Mouse (Mus musculus): Measurements from ENCODE around the gene Srr.

Srr gene

GRCm38 (mm10) chr11:74876801-74877200 is 48.9 kb downstream of the Srr start:
- H3K27me3 ChIP-seq (ENCODE audit: insufficient read depth, low read length) = no peaks in the 10 kb centered on the region
- no peaks in the 10 kb centered on the region for H3K36me3 ChIP-seq (ENCODE audit: insufficient read depth, low read length)
- H3K4me1 ChIP-seq (replicated peaks; ENCODE audit: low read depth, low read length) = peaks cover 48% of the 10 kb centered on the region
- no peak overlapping the region for H3K4me3 ChIP-seq (replicated peaks; ENCODE audit: low read length)
- H3K9me3 ChIP-seq (ENCODE audit: low read length) = no peaks in the 10 kb centered on the region
- TF ChIP-seq CTCF (conservative IDR thresholded peaks at IDR 0.05; ENCODE audit: low read length) (no peak), NANOG (IDR thresholded peaks at IDR 0.05; ENCODE audit: borderline replicate concordance, low read length) (no peak), POU5F1 (IDR thresholded peaks at IDR 0.05; ENCODE audit: borderline replicate concordance, low read length) (no peak)

GRCm38 (mm10) chr11:74874630-74875029 is 51.1 kb downstream of the Srr start:
- Histone ChIP-seq H3K27me3 (ENCODE audit: insufficient read depth, low read length) (no peaks in the 10 kb centered on the region), H3K36me3 (ENCODE audit: insufficient read depth, low read length) (no peaks in the 10 kb centered on the region), H3K9me3 (ENCODE audit: low read length) (no peaks in the 10 kb centered on the region), H3K4me1 (replicated peaks; ENCODE audit: low read depth, low read length) (peaks cover 51% of the 10 kb centered on the region), H3K4me3 (replicated peaks; ENCODE audit: low read length) (no peak overlapping the region)
- TF ChIP-seq NANOG (IDR thresholded peaks at IDR 0.05; ENCODE audit: borderline replicate concordance, low read length) (no peak), POU5F1 (IDR thresholded peaks at IDR 0.05; ENCODE audit: borderline replicate concordance, low read length) (no peak), CTCF (conservative IDR thresholded peaks at IDR 0.05; ENCODE audit: low read length) (no peak)

- no peaks in the 10 kb centered on the region for H3K9me3 ChIP-seq (ENCODE audit: low read length)
- peaks cover 43% of the 10 kb centered on the region for H3K4me1 ChIP-seq (replicated peaks; ENCODE audit: low read depth, low read length)
- peaks cover 20% of the 10 kb centered on the region for H3K36me3 ChIP-seq (ENCODE audit: insufficient read depth, low read length)
- no peaks in the 10 kb centered on the region for H3K27me3 ChIP-seq (ENCODE audit: insufficient read depth, low read length)
- no peak overlapping the region for H3K4me3 ChIP-seq (replicated peaks; ENCODE audit: low read length)
- no peak for TF ChIP-seq NANOG (IDR thresholded peaks at IDR 0.05; ENCODE audit: borderline replicate concordance, low read length)
- TF ChIP-seq CTCF (conservative IDR thresholded peaks at IDR 0.05; ENCODE audit: low read length) = no peak
- no peak for TF ChIP-seq POU5F1 (IDR thresholded peaks at IDR 0.05; ENCODE audit: borderline replicate concordance, low read length)
Observed at GRCm38 (mm10) chr11:74870991-74871622, 54.6 kb downstream of the Srr start.

- Histone ChIP-seq H3K4me3 (replicated peaks; ENCODE audit: low read length) (no peak overlapping the region), H3K4me1 (replicated peaks; ENCODE audit: low read depth, low read length) (peaks cover 42% of the 10 kb centered on the region), H3K9me3 (ENCODE audit: low read length) (no peaks in the 10 kb centered on the region)
Observed at GRCm38 (mm10) chr11:74870544-74870943, 55.2 kb downstream of the Srr start.

GRCm38 (mm10) chr11:74869603-74870002 is 56.1 kb downstream of the Srr start:
- Histone ChIP-seq H3K4me1 (replicated peaks; ENCODE audit: low read depth, low read length) (peaks cover 34% of the 10 kb centered on the region), H3K9me3 (ENCODE audit: low read length) (no peaks in the 10 kb centered on the region), H3K36me3 (ENCODE audit: insufficient read depth, low read length) (peaks cover 29% of the 10 kb centered on the region), H3K4me3 (replicated peaks; ENCODE audit: low read length) (no peak overlapping the region), H3K27me3 (ENCODE audit: insufficient read depth, low read length) (no peaks in the 10 kb centered on the region)
- TF ChIP-seq POU5F1 (IDR thresholded peaks at IDR 0.05; ENCODE audit: borderline replicate concordance, low read length) = no peak
- TF ChIP-seq CTCF (conservative IDR thresholded peaks at IDR 0.05; ENCODE audit: low read length) = no peak
- TF ChIP-seq NANOG (IDR thresholded peaks at IDR 0.05; ENCODE audit: borderline replicate concordance, low read length) = no peak

More at GRCm38 (mm10) chr11:74870544-74870943, 55.2 kb downstream of the Srr start:
- no peak for TF ChIP-seq NANOG (IDR thresholded peaks at IDR 0.05; ENCODE audit: borderline replicate concordance, low read length)
- no peak for TF ChIP-seq CTCF (conservative IDR thresholded peaks at IDR 0.05; ENCODE audit: low read length)
- no peak for TF ChIP-seq POU5F1 (IDR thresholded peaks at IDR 0.05; ENCODE audit: borderline replicate concordance, low read length)
- Histone ChIP-seq H3K36me3 (ENCODE audit: insufficient read depth, low read length) (peaks cover 20% of the 10 kb centered on the region), H3K27me3 (ENCODE audit: insufficient read depth, low read length) (no peaks in the 10 kb centered on the region)

- H3K27me3 ChIP-seq (ENCODE audit: insufficient read depth, low read length) = no peaks in the 10 kb centered on the region
- peaks cover 43% of the 10 kb centered on the region for H3K36me3 ChIP-seq (ENCODE audit: insufficient read depth, low read length)
- peaks cover 28% of the 10 kb centered on the region for H3K4me1 ChIP-seq (replicated peaks; ENCODE audit: low read depth, low read length)
- H3K9me3 ChIP-seq (ENCODE audit: low read length) = peaks cover 11% of the 10 kb centered on the region
- 0 out of 2 replicates have a peak overlapping the region, but pooled peaks have one; percentile 2 for H3K4me3 ChIP-seq (replicated peaks; ENCODE audit: low read length)
- TF ChIP-seq POU5F1 (IDR thresholded peaks at IDR 0.05; ENCODE audit: borderline replicate concordance, low read length) = no peak
- TF ChIP-seq NANOG (IDR thresholded peaks at IDR 0.05; ENCODE audit: borderline replicate concordance, low read length) = no peak
- no peak for TF ChIP-seq CTCF (conservative IDR thresholded peaks at IDR 0.05; ENCODE audit: low read length)
Observed at GRCm38 (mm10) chr11:74868046-74868760, 57.5 kb downstream of the Srr start.

GRCm38 (mm10) chr11:74867181-74867580 is 58.6 kb downstream of the Srr start:
- Histone ChIP-seq H3K36me3 (ENCODE audit: insufficient read depth, low read length) (peaks cover 54% of the 10 kb centered on the region), H3K4me1 (replicated peaks; ENCODE audit: low read depth, low read length) (peaks cover 30% of the 10 kb centered on the region), H3K9me3 (ENCODE audit: low read length) (peaks cover 16% of the 10 kb centered on the region), H3K27me3 (ENCODE audit: insufficient read depth, low read length) (no peaks in the 10 kb centered on the region), H3K4me3 (replicated peaks; ENCODE audit: low read length) (no peak overlapping the region)
- no peak for TF ChIP-seq NANOG (IDR thresholded peaks at IDR 0.05; ENCODE audit: borderline replicate concordance, low read length)
- no peak for TF ChIP-seq CTCF (conservative IDR thresholded peaks at IDR 0.05; ENCODE audit: low read length)
- no peak for TF ChIP-seq POU5F1 (IDR thresholded peaks at IDR 0.05; ENCODE audit: borderline replicate concordance, low read length)

GRCm38 (mm10) chr11:74866640-74867039 is 59.1 kb downstream of the Srr start:
- TF ChIP-seq NANOG (IDR thresholded peaks at IDR 0.05; ENCODE audit: borderline replicate concordance, low read length) (no peak), CTCF (conservative IDR thresholded peaks at IDR 0.05; ENCODE audit: low read length) (no peak), POU5F1 (IDR thresholded peaks at IDR 0.05; ENCODE audit: borderline replicate concordance, low read length) (no peak)
- Histone ChIP-seq H3K27me3 (ENCODE audit: insufficient read depth, low read length) (no peaks in the 10 kb centered on the region), H3K4me1 (replicated peaks; ENCODE audit: low read depth, low read length) (peaks cover 35% of the 10 kb centered on the region), H3K4me3 (replicated peaks; ENCODE audit: low read length) (no peak overlapping the region), H3K9me3 (ENCODE audit: low read length) (peaks cover 16% of the 10 kb centered on the region), H3K36me3 (ENCODE audit: insufficient read depth, low read length) (peaks cover 56% of the 10 kb centered on the region)
